Mouse (Mus musculus): Measurements from ENCODE around the gene Fam32a. TPM values are rescaled to one million over a fixed set of nuclear protein-coding genes. Genes with fewer than 3 reads are reported as not detected.
A peak's percentile ranks its signal among the peaks of the same experiment; 100 is the strongest.

Fam32a gene
- 10 to 100 TPM; 43.8 to 46.8 TPM for total RNA-seq (2021)
- long read RNA-seq, experiment 1, transcript Fam32a-201 (4 exons, 2,564 nt): major isoform, 122 of 166 reads
- long read RNA-seq, experiment 1, partial matches to known transcripts: 42 of 166 reads
- long read RNA-seq, experiment 1, other reads (novel, unspliced or antisense): 1 of 166 reads
- long read RNA-seq, experiment 2, transcript Fam32a-201 (4 exons, 2,564 nt): major isoform, 117 of 142 reads
- long read RNA-seq, experiment 2, partial matches to known transcripts: 17 of 142 reads
- long read RNA-seq, experiment 2, other reads (novel, unspliced or antisense): 6 of 142 reads

- DNase-seq: peak; percentile 91
Measured at GRCm38 (mm10) chr8:72219541-72220363, at the start of gene Fam32a. Gene Fam32a, plus strand, starts transcription at chr8:72219730.

- DNase-seq: peak; percentile 86
Measured at GRCm38 (mm10) chr8:72177346-72177925, 42.1 kb upstream of the Fam32a start.

GRCm38 (mm10) chr8:72183554-72184202 is 35.9 kb upstream of the Fam32a start:
- peak; percentile 28 for DNase-seq

GRCm38 (mm10) chr8:72187793-72188331 is 31.7 kb upstream of the Fam32a start:
- no peak for DNase-seq

DNA sequence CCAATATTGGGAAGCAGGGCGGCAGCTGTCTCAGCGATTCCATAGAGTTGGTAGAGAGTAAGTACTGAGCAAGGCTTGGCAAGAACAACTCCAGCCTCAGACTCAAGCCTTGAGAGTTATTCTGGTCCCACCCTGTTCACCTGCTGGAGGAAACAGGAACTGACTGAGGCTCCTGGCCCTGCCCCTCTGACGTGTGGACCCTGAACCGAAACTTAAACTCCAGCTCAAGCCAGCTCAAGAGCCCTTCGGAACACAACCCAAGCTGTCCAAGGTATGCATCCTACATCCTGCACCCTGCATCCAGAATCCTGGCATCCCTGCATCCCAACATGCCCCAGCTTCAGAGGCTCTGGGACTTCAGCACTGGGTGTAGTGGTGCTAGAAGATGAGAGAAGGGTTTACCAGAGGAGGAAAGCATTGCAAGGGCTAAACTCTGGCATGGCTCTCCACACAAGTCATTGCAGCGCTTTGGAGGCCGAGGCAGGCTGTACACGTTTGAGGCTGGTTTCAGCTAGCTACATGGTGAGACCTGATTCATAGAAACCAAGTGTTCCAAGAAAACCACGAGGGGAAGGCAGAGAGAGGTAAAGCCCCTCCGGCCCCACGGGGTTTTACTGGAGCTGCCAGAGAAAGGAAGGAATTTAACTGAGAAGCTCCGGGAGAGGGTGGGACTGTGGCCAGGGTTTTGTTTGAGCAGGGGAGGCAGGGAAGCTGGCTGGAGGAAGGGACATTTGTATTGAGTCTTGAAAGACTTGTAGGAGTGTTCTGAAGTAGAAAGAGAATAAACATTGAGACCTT is 29.9 kb upstream of the Fam32a start, which contains the start of gene Hsh2d:
Hsh2d (plus strand) TSS at position 222 of the 798 bp plus-strand sequence.
- DNase-seq: no peak

DNA sequence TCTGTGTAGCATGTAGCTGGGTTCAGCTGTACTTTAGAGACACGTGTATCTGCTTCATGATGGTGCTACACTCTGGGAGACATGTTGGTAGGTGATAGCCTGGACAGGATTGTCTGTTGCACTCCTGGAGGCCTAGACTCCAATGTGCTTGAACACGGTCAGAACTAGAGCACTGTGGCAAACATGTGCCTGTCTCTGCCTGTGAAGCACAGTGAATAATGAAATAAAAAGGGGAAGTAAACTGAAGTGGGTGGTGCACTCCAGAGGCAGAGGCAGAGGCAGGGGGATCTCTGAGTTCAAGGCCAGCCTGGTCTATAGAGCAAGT is 29.4 kb upstream of the Fam32a start:
- DNase-seq: no peak

DNA sequence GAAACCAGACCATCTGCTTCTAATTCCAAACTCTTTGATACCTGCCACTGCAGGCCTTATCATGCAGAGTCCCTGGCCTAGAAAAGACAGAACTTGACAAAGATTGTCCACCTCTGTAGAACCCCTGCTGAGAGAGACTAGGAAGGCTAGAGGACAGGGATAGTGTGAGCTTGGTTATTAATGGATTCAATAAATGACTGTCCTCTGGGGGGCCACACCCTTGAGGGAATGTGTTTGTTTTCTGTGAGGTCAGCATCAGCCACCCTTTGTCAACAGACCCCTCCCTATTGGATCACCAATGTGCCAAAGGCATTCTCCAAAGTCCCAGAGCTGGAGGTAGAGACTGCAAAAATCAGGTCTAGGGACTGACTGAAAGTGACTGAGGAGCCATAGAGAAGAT is 27.5 kb upstream of the Fam32a start:
- no peak for DNase-seq

DNA sequence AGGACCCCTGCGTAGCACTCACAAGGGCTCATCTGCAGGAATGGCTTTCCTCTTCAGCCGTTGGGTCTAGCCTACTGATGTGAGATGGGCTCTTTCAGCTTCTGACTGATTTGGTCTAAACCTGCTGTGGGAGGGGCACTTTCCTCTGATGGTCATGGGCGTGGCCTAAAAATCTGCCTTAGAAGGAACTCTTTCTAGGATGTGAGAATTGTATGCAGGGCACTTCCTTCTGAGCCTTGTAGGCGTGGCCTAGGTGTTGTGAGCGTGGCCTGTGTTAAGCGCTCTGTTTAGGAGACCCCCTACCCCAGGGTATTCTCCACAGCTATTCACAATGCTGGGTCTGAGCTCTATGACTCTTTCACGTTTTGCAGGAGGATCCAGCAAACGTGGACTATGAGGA is 21.5 kb upstream of the Fam32a start:
- DNase-seq: no peak

DNA sequence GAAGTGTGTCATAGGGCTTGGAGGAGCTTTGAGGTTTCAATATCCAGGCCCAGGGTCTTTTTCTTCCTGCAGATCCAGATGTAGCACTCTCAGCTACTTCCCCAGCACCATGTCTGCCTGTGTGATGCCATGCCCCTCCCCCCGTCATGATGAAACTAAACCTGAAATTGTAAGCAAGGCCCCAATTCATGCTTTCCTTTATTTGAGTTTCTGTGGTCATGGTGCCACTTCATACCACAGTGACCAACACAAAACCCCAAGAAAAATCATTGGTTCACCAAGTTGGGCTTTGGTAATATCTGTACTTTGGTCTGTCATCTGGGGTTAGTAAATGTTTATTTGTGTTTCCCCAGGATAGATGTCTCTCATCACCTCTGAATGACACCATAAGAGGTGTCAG is 10.9 kb upstream of the Fam32a start:
- DNase-seq: no peak

DNA sequence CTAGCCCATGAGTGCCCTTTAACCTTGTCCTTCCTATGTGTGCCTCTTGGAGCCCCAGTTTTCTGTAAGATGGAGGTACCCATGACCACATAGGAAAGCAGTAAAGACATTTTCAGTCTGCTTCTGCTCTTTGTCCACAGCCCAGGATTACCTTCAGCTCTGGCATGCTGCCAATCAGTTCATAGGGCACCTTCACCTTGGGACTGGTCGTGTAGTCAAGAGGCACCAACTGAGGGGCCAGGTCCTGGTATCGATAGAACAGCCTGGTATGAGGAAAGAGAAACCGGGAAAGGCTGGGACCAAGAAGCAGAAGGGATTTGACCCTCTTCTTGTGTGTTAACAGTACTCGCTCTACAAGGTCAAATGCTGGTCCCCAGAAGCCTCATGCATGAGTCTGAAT is 9.3 kb upstream of the Fam32a start:
- DNase-seq: no peak

- no peak for DNase-seq
Measured at GRCm38 (mm10) chr8:72210710-72211109, 8.8 kb upstream of the Fam32a start.

DNA sequence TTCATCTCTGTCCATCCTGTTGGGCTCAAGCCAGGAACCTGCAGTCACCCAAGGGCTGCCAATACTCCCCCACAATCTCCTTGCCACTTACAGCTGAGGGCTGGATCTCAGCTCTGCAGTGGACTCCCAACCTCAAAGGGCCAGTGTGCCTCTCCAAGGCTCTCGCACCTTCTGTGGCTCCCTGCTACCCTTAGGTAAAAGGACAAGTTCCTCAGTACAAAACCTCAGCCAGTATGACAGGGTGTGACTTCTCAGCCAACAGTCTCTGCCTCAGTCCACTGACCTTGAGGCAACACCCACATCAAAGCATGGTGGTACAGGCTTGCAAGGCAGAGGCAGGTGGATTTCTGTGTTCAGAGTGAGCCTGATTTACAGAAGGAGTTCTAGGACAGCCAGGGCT is 7.7 kb upstream of the Fam32a start:
- no peak for DNase-seq

GRCm38 (mm10) chr8:72212751-72213150 is 6.8 kb upstream of the Fam32a start, which contains the start of gene Cib3:
Gene Cib3, minus strand, starts transcription at chr8:72212837.
- no peak for DNase-seq

- no peak for DNase-seq
Measured at GRCm38 (mm10) chr8:72213536-72213935, 6.0 kb upstream of the Fam32a start, which contains the start of gene Gm11034. Gene Gm11034, minus strand, starts transcription at chr8:72213636.

GRCm38 (mm10) chr8:72215060-72215459 is 4.5 kb upstream of the Fam32a start:
- DNase-seq: peak; percentile 16

GRCm38 (mm10) chr8:72215871-72216270 is 3.7 kb upstream of the Fam32a start:
- DNase-seq: no peak

DNA sequence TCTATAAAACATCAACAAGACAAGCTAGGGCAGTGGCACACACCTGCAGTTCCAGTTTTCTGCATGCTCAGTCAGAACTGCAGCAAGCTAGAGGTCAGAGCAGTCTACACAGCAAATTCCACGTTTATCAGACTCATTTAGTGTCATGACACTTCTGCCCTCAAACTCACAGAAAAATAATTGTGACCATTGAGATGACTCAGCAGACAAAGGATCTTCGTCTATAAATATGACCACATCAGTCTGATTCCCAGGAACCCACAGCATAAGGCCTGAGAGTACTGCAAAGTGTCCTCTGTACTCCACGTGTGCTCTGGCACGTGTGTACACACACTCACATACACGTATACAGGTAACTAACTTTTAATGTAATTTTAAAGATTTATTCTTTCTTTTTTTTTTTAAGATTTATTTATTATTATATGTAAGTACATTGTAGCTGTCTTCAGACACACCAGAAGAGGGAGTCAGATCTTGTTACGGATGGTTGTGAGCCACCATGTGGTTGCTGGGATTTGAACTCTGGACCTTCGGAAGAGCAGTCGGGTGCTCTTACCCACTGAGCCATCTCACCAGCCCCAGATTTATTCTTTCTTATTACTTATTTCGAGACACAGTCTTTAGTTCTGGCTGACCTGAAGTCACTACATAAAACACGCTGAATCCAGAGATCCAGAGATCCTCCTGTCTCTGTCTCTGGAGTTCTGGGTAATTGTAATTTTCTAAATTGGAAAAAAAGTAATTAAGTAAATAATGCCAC is 569 bp upstream of the Fam32a start:
- no peak for DNase-seq

DNA sequence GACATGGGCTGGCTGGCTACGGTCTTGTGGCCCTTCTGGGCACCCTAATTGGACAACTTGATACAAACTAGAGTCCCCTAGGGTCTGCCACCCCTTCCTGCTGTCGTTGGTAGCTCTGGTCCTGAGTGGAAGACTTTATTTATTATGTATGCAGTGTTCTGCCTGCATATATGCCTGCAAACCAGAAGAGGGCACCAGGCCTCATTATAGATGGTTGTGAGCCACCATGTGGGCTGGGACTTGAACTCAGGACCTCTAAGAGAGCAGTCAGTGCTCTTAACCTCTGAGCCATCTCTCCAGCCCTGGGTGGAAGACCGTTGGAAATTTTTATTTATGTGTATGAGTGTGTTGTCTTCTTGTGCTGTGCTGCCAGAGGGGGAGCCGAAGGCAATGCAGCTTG is 1.2 kb downstream of the Fam32a start:
- DNase-seq: no peak

DNA sequence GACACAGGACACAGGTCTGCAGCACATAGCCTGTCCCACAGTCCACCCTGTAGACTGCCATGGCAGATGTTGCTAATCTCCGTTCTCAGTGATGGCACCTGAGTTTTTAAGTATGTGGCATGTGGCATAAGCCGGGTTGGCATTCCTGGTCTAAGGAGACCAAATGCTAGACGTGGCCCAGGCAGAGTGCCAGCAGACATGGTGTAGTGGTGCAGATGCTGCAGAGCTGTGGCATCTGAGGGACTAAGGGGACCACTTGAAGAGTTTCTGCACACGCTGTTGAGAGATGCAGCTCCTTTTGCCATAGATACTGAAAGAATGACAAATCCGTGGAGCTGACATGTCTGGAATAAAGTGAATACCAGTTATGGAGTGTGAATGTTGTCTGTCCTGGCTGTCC is 3.1 kb downstream of the Fam32a start:
- DNase-seq: no peak

GRCm38 (mm10) chr8:72239499-72240402 is 20.2 kb downstream of the Fam32a start, which contains the start of gene Ap1m1:
Gene Ap1m1, plus strand, starts transcription at chr8:72240018.
- DNase-seq: peak; percentile 97
